Mouse (Mus musculus): ENCODE measurements at regions not wholly inside any gene's neighbourhood (a gene's known extent, or its start where the extent isn't known, plus 50 kb on each side); places are given as distances from the start of the nearest gene placed in this dataset.

DNA sequence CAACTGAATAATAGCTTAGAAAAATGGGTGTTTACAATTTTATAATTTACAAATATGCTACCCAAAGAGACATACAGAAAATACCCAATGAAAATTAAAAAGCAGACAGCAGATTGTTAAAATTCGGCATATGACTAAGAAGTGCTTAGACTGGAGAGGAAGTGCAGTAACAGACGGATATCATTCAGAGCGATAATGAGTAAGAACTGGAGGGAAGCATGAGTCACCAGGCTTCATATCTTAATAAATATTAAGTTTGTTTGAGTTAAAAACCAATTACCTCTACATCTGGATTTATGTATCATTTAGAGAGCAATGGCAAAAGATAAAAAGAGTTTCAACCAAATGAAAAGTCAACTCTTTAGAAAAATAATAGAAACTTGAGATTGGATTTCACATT, 1413.5 kb upstream of the Alcam start:
- TF ChIP-seq POLR2A (IDR thresholded peaks at IDR 0.05; ENCODE audit: extremely low read depth, insufficient read depth, low read length) (no peak), CTCF (IDR thresholded peaks at IDR 0.05; ENCODE audit: extremely low read depth, insufficient read depth, low read length) (no peak)
